15 mouse cellular contexts compared by ENCODE assay signal in the genomic region with DNA sequence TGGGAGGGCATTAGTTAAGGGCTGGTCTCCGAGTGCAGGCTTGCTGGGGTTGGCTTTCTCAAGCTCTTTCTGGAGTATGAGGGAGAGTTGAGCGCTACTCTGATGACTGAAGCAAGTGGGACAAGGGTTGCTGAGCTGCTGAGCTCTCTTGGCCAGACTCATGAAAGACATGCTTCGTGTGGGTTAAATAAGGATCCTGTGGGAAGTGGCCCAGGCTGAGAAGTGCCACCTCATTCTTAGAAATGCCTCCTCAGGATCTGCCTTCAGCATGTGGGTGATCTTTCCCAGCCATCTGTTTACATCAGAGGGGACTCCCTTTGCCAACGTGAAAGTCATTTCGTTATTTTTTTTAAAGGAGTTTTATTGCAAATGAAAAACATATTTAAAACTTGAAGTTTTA. TPM values are rescaled to one million over a fixed set of nuclear protein-coding genes. Genes with fewer than 3 reads are reported as not detected.
DNase-seq lines count a peak whose midpoint lies in the region.
"Had no signal": no experiment of that assay in that cellular context is flagged by ENCODE, and none has a peak within 500 bp of the region (broad histone marks: within the 10 kb centered on the region; RNA-seq: fewer than 3 reads in every experiment).

No protein-coding gene starts in this region.

- peak; percentile 15 for DNase-seq in layer of hippocampus, adult 11-12 months (ENCODE audit: low spot score)
- DNase-seq in layer of hippocampus, postnatal 10 days (ENCODE audit: low spot score in 2 of 2), result no peak
- peak; percentile 15 for DNase-seq in adipocyte (ENCODE audit: low spot score)
- peak; percentile 18 for DNase-seq in frontal cortex, postnatal 10 days (ENCODE audit: low spot score in 2 of 2)
- peak; percentile 58 to 72 for DNase-seq in left cerebral cortex, postnatal 36 days (ENCODE audit: low spot score in 2 of 2)
- no peak for DNase-seq in cerebellum, adult 11-12 months
- DNase-seq in heart, adult 9 months (ENCODE audit: low spot score in 2 of 2), result no peak
- no peak for DNase-seq in kidney, postnatal 36 days
- DNase-seq: cerebellum, adult 9-11 months; gastrocnemius, postnatal 10 days; heart, postnatal 36 days; kidney, adult 11 months; kidney, postnatal 10 days; lung, embryonic 14.5 days had no signal

- intact Hi-C loops in left cerebral cortex, postnatal 36 days (cut with DNase I), result loop anchor here (1.0 kb wide), 1 partner anchor 27 kb away; no protein-coding TSS in a partner anchor

RNA-seq across cellular contexts. Expression of a gene that starts 57.5 kb away (rescaled TPM):
- under 1 TPM; 0.54 to 0.57 TPM for total RNA-seq in layer of hippocampus, postnatal 10 days (2021)
- total RNA-seq in left cerebral cortex, postnatal 36 days (2021), result under 1 TPM; 0.57 to 0.63 TPM
- total RNA-seq: heart, postnatal 36 days; monocyte, adult 5-6 weeks had no signal

Comparison
In these comparisons a context has a peak if more than half of its experiments do, and no peak if none do; other contexts are left out.
1. DNase-seq: peak in layer of hippocampus, adult 11-12 months (single experiment), adipocyte (single experiment), frontal cortex, postnatal 10 days (2 of 2) and left cerebral cortex, postnatal 36 days (2 of 2); none in layer of hippocampus, postnatal 10 days (0 of 2), cerebellum, adult 11-12 months (single experiment), heart, adult 9 months (0 of 2) and kidney, postnatal 36 days (0 of 2).